Mouse (Mus musculus) testis, adult 2 months (tissue): ENCODE data around the gene Hepacam.

Experiments
- CTCF ChIP-seq: fragments of 200-500 bp; IDR thresholded peaks from 2 replicates; pipeline ENCODE4 v1.5.1; 2012; ENCODE audit warnings: low read depth, mild to moderate bottlenecking, inconsistent platforms, low read length, moderate library complexity; ENCODE audit not compliant: control insufficient read depth, insufficient read depth, insufficient replicate concordance
- POLR2A ChIP-seq: fragments of 200-500 bp; IDR thresholded peaks from 2 replicates; pipeline ENCODE4 v1.6.1; 2012; ENCODE audit warnings: low read depth, mild to moderate bottlenecking, inconsistent platforms, low read length, moderate library complexity; ENCODE audit not compliant: control insufficient read depth

DNA sequence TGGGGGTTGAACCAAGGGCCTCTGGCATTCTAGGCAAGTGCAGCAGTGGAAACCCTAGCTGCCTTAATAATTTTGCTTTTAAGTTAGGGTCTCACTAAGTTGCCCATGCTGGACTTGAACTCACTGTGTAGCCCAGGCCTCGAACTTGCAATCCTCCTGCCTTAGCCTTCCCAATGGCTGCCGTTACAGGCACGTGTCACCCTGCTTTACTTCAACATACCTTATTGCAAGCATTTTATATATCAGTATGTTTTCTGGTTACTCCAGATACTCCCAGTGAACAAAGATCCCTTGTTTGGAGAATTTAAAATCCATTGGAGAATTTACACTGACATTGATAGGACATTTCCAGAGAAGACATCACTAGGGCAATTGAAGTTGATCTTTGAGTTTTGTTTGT lies 18.1 kb upstream of the Hepacam start:
- no peak for TF ChIP-seq CTCF
- TF ChIP-seq POLR2A, result no peak
